Mouse (Mus musculus) stomach, postnatal 0 days (tissue): ENCODE data around the gene 1700016K19Rik.

ENCODE experiments used
- CTCF ChIP-seq: IDR thresholded peaks from 2 replicates; pipeline ENCODE4 v1.5.1; 2016; ENCODE audit warnings: antibody characterized with exemption, low read depth, mild to moderate bottlenecking, moderate library complexity
- EP300 ChIP-seq: optimal IDR thresholded peaks from 2 replicates; pipeline ENCODE3; 2016; ENCODE audit warnings: antibody characterized with exemption

DNA sequence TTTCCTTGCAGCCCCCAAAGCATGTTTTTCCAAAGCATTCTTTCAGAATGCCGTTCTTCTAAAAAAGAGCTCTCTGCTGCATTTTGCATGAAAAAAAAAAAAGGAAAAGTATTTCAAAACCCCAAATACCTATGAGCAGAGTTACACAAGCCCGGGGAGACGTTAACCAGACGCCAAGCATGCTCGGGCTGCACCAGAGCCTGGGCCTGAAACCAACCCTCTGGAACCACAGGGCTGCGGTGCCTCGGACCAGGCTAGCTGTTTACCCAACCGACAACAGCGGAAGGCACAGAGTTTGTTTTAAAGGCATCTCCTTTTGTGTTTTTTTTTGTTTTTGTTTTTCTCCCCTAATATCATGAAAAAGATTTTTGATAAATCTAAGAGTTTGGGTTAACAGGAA, 21.2 kb downstream of the 1700016K19Rik start:
- no peak for TF ChIP-seq CTCF
- no peak for TF ChIP-seq EP300
